ENCODE assay signal across 2 mouse cellular contexts in the genomic region with DNA sequence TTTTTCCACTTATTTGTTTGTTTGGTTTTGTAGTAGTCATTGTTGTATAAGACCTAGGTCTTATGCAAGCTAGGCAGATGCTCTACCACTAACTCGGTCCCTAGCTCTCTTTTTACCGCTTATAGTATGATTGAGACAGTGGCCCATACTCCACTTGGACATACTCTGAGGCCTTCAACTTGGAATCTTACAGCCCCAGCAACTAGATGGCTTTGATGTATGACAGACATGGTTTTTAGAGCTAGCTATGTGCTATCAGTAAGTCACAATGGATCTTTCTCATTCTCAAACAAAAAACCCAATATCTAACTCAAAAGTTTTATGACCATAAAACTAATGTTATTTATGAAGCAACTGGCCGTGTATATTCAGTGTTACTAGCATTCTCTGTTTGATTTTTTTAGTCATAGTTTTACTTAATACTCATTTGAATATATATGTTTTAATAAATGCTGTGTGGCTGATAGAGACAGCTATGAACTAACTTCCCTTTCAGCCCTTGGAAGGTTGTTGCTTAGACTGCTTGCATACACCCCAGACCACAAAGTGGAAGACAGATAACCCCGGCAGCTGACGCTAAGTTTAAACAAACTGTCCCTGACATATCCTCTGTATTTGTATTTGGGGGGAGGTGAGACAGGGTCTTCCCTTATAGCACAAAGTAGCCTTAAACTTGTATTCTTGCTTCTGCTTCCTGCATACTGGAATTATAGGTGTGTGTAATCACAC.
TF ChIP-seq lines count a peak whose summit lies in the region.

No protein-coding gene starts in this region.

TF ChIP-seq in CH12.LX, 34 proteins besides CTCF, POLR2A, EP300 and RAD21:
- TF ChIP-seq CHD2 (IDR thresholded peaks at IDR 0.05; ENCODE audit: low read length) (0 out of 2 replicates have a peak, but pooled peaks have one; percentile 31), SIN3A (IDR thresholded peaks at IDR 0.05; ENCODE audit: low read length) (no peak), POLR2AphosphoS2 (IDR thresholded peaks at IDR 0.05; ENCODE audit: low read depth, low read length) (peak; percentile 97)
TF ChIP-seq in CH12.LX: peak in this region for 2.

TF ChIP-seq in MEL, 35 proteins besides CTCF, POLR2A, EP300 and RAD21:
- TF ChIP-seq UBTF (IDR thresholded peaks at IDR 0.05; ENCODE audit: borderline replicate concordance, insufficient read depth, low read depth, low read length), result no peak
- TF ChIP-seq SIN3A (IDR thresholded peaks at IDR 0.05; ENCODE audit: low read length), result peak; percentile 79; the same call in 1 of the 2 replicates
- TF ChIP-seq NRF1 (IDR thresholded peaks at IDR 0.05; ENCODE audit: insufficient read depth, low read depth, low read length, poor library complexity, severe bottlenecking), result no peak
- TF ChIP-seq USF1 (IDR thresholded peaks at IDR 0.05; ENCODE audit: low read depth, low read length), result no peak
- TF ChIP-seq E2F4 (IDR thresholded peaks at IDR 0.05; ENCODE audit: borderline replicate concordance, low read depth, low read length), result no peak
- no peak for TF ChIP-seq MYB (IDR thresholded peaks at IDR 0.05; ENCODE audit: low read depth, low read length)
- no peak for TF ChIP-seq CHD2 (IDR thresholded peaks at IDR 0.05; ENCODE audit: low read length)
- no peak for TF ChIP-seq MEF2A (IDR thresholded peaks at IDR 0.05; ENCODE audit: extremely low read depth, insufficient replicate concordance, low read depth, low read length, poor library complexity, severe bottlenecking)
- no peak; the same call in 1 of the 2 replicates for TF ChIP-seq ZC3H11A (IDR thresholded peaks at IDR 0.05; ENCODE audit: low read depth, low read length)
- TF ChIP-seq ZNF384 (IDR thresholded peaks at IDR 0.05; ENCODE audit: low read depth, low read length), result no peak
- no peak for TF ChIP-seq SMC3 (IDR thresholded peaks at IDR 0.05; ENCODE audit: low read depth, low read length)
- TF ChIP-seq GABPA (IDR thresholded peaks at IDR 0.05; ENCODE audit: low read depth, low read length), result no peak
- peak; percentile 11; the same call in 1 of the 2 replicates for TF ChIP-seq TCF12 (IDR thresholded peaks at IDR 0.05; ENCODE audit: low read depth, low read length)
- TF ChIP-seq USF2 (IDR thresholded peaks at IDR 0.05; ENCODE audit: borderline replicate concordance in 1 of 2, insufficient read depth in 1 of 2, low read depth in 1 of 2, low read length in 2 of 2), result no peak
- TF ChIP-seq ETS1 (IDR thresholded peaks at IDR 0.05; ENCODE audit: low read depth, low read length), result peak; percentile 95
- TF ChIP-seq TBP (IDR thresholded peaks at IDR 0.05; ENCODE audit: low read depth, low read length), result no peak
- no peak for TF ChIP-seq POLR2AphosphoS5 (IDR thresholded peaks at IDR 0.05; ENCODE audit: borderline replicate concordance, low read depth, low read length)
- TF ChIP-seq GATA1 (IDR thresholded peaks at IDR 0.05; ENCODE audit: low read depth, low read length), result peak; percentile 88
- no peak for TF ChIP-seq ZKSCAN1 (IDR thresholded peaks at IDR 0.05; ENCODE audit: low read depth, low read length)
- no peak for TF ChIP-seq BHLHE40 (IDR thresholded peaks at IDR 0.05; ENCODE audit: borderline replicate concordance, low read depth, low read length)
- TF ChIP-seq ELF1 (IDR thresholded peaks at IDR 0.05; ENCODE audit: low read depth, low read length), result no peak
- TF ChIP-seq MYC (IDR thresholded peaks at IDR 0.05; ENCODE audit: low read depth, low read length), result no peak
- TF ChIP-seq MAFK (IDR thresholded peaks at IDR 0.05; ENCODE audit: borderline replicate concordance, low read depth, low read length), result no peak
- peak; percentile 36 for TF ChIP-seq POLR2AphosphoS2 (IDR thresholded peaks at IDR 0.05; ENCODE audit: low read length)
- peak; percentile 21; the same call in 1 of the 2 replicates for TF ChIP-seq TAL1 (IDR thresholded peaks at IDR 0.05; ENCODE audit: low read length)
